Mouse (Mus musculus): Measurements from ENCODE around the gene Rfxank. TPM values are rescaled to one million over a fixed set of nuclear protein-coding genes. Genes with fewer than 3 reads are reported as not detected.

Gene Rfxank
- polyA plus RNA-seq (2014; fragmentation: Nextera tagmentation; extraction: Ambion mirVana): 6.7 and 7.5 TPM in 2 replicates

DNA sequence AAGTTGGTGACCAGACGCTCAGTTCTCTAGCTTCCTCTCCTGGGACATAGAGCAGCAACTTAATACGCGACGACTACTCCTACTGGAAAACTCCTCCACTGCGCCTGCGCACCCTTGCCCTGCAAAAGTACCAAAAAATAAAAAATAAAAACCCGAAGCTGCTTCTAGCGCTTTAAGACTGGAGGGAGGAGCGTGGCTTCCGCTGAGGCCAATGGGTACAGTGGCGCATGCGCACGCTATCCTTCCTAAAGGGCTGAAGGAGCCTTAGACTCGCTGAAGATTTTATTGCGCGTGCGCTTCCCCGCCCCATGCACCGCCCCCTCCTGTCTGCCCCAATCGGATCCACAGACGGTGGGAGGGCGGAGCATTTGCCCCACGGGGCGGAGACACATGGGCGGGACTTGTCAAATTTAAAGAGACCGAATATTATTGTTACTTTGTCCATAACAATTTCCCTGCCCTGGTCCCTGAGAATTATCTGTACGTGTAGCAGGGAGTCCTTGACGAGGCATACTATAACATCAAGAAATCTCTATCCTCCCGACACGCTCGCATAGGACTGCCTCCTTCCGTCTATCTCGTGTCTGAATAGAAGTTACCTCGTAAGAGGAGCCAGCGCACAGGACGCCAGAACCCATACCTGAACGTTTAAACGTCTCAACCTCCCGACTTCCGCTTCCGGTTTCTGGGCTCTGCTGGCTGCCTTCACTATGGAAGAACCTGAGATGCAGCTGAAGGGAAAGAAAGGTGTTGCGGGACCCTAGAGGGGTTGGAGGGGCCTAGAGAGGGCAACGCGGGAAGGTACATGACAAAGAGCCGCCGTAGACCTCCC is at the start of gene Rfxank, which contains the start of the genes Borcs8 and Mef2b:
Rfxank (minus strand) TSS at position 129 of the 832 bp plus-strand sequence.
Borcs8 (plus strand) TSS at position 474 of the 832 bp plus-strand sequence.
Mef2b (plus strand) TSS at position 686 of the 832 bp plus-strand sequence.
- peaks cover 37% of the 10 kb centered on the region for H3K36me3 ChIP-seq (ENCODE audit: control insufficient read depth, insufficient read depth, low read length)
- WGBS: under 1% methylated on average over 46 of the region's 46 CpGs

DNA sequence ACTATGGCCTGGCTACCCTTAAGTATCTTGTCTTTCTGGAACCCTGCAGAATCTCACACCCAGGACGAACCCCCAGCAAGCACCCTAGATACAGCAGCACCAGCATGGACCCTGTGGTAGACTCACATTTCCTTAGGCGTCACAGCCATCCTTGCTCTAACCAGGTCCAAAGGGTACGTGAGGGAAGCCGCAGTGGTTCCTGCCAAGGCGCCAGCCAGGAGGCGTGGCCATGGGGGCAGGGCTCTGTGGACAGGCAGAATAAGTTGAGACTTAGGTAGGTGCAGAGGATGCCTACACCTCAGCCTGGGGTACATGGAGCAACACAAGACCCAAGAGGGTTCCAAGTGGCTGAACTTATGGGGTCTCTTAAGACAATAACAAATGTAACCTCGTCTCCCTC is 49.8 kb upstream of the Rfxank start:
- H3K4me3 ChIP-seq (replicated peaks; ENCODE audit: low read depth, low read length): no peak overlapping the region
- WGBS: 70% methylated on average over 7 of the region's 7 CpGs
- peaks cover 3% of the 10 kb centered on the region; the same call in 1 of the 2 replicates for H3K36me3 ChIP-seq (ENCODE audit: control insufficient read depth, insufficient read depth, low read length)
- no peak for DNase-seq
- H3K27me3 ChIP-seq (ENCODE audit: control insufficient read depth, insufficient read depth, low read length): no peaks in the 10 kb centered on the region
- ATAC-seq (ENCODE audit: low FRiP score, low TSS enrichment): no peak
- H3K9me3 ChIP-seq (ENCODE audit: control insufficient read depth, low read length): no peaks in the 10 kb centered on the region
- no peak overlapping the region for H3K4me2 ChIP-seq (ENCODE audit: low read length)
- H3K27ac ChIP-seq (replicated peaks; ENCODE audit: low read depth, low read length): no peak overlapping the region
- H3K9ac ChIP-seq (replicated peaks; ENCODE audit: low read length): no peak overlapping the region
- no peaks in the 10 kb centered on the region for H3K4me1 ChIP-seq (ENCODE audit: control insufficient read depth, insufficient read depth, low read length)

More for the DNA sequence above, at the start of gene Rfxank, which contains the start of the genes Borcs8 and Mef2b:
- Histone ChIP-seq H3K27me3 (ENCODE audit: control insufficient read depth, insufficient read depth, low read length) (no peaks in the 10 kb centered on the region), H3K4me1 (ENCODE audit: control insufficient read depth, insufficient read depth, low read length) (peaks cover 19% of the 10 kb centered on the region), H3K9ac (replicated peaks; ENCODE audit: low read length) (peak within 1 kb of the TSS; percentile 68), H3K9me3 (ENCODE audit: control insufficient read depth, low read length) (no peaks in the 10 kb centered on the region), H3K27ac (replicated peaks; ENCODE audit: low read depth, low read length) (peak within 1 kb of the TSS; percentile 62), H3K4me3 (replicated peaks; ENCODE audit: low read depth, low read length) (peak within 1 kb of the TSS; percentile 55), H3K4me2 (ENCODE audit: low read length) (peak within 1 kb of the TSS; percentile 66)
- ATAC-seq (ENCODE audit: low FRiP score, low TSS enrichment): peak; percentile 97
- peak; percentile 100 for DNase-seq

DNA sequence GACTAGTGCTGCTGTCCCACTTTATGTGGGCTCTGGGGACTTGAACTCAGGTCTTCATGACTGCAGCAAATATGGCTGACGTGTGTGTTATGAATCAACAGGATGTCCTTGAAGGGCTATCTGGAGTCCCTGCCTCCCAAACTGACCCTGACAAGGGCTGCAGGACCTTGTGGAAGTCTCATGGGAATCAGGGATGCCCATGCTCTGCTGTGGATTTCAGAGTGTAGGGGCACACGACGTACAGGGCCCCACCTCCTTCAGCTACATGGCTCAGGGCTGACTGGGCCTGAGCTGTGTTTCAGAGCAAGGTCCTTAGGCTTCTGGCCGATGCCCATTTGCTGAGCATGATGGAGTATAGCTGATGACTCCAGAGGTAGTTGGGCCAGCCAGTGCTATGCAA is 44.2 kb upstream of the Rfxank start:
- DNase-seq (no peak), ATAC-seq (ENCODE audit: low FRiP score, low TSS enrichment) (no peak)
- H3K4me2 ChIP-seq (ENCODE audit: low read length): no peak overlapping the region
- no peaks in the 10 kb centered on the region for H3K9me3 ChIP-seq (ENCODE audit: control insufficient read depth, low read length)
- H3K9ac ChIP-seq (replicated peaks; ENCODE audit: low read length): no peak overlapping the region
- no peaks in the 10 kb centered on the region for H3K27me3 ChIP-seq (ENCODE audit: control insufficient read depth, insufficient read depth, low read length)
- H3K4me3 ChIP-seq (replicated peaks; ENCODE audit: low read depth, low read length): no peak overlapping the region
- no peak overlapping the region for H3K27ac ChIP-seq (replicated peaks; ENCODE audit: low read depth, low read length)
- 84% methylated on average over 4 of the region's 4 CpGs for WGBS
- H3K4me1 ChIP-seq (ENCODE audit: control insufficient read depth, insufficient read depth, low read length): no peaks in the 10 kb centered on the region
- peaks cover 40% of the 10 kb centered on the region for H3K36me3 ChIP-seq (ENCODE audit: control insufficient read depth, insufficient read depth, low read length)

DNA sequence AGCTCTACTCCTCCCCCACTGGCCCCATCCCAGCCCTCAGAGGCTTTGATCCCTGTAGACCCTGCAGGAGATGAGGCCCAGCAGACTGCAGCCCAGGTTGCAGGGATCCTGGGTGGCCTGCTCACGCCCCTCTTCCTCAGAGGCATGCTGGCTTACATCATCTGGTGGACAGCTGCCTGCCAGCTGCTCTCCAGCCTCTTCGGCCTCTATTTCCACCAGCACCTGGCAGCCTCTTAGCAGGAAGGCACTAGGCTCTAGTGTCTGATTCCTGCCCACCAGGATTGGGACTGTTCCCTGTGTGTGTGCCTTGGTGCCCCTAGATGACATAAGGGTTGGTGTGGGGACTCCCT is 42.9 kb upstream of the Rfxank start:
- no peaks in the 10 kb centered on the region for H3K27me3 ChIP-seq (ENCODE audit: control insufficient read depth, insufficient read depth, low read length)
- H3K9me3 ChIP-seq (ENCODE audit: control insufficient read depth, low read length): no peaks in the 10 kb centered on the region
- DNase-seq (no peak), ATAC-seq (ENCODE audit: low FRiP score, low TSS enrichment) (no peak)
- 77% methylated on average over 2 of the region's 2 CpGs for WGBS
- H3K27ac ChIP-seq (replicated peaks; ENCODE audit: low read depth, low read length): no peak overlapping the region
- peaks cover 50% of the 10 kb centered on the region for H3K36me3 ChIP-seq (ENCODE audit: control insufficient read depth, insufficient read depth, low read length)
- no peak overlapping the region for H3K9ac ChIP-seq (replicated peaks; ENCODE audit: low read length)
- no peak overlapping the region for H3K4me2 ChIP-seq (ENCODE audit: low read length)
- no peaks in the 10 kb centered on the region for H3K4me1 ChIP-seq (ENCODE audit: control insufficient read depth, insufficient read depth, low read length)
- no peak overlapping the region for H3K4me3 ChIP-seq (replicated peaks; ENCODE audit: low read depth, low read length)

DNA sequence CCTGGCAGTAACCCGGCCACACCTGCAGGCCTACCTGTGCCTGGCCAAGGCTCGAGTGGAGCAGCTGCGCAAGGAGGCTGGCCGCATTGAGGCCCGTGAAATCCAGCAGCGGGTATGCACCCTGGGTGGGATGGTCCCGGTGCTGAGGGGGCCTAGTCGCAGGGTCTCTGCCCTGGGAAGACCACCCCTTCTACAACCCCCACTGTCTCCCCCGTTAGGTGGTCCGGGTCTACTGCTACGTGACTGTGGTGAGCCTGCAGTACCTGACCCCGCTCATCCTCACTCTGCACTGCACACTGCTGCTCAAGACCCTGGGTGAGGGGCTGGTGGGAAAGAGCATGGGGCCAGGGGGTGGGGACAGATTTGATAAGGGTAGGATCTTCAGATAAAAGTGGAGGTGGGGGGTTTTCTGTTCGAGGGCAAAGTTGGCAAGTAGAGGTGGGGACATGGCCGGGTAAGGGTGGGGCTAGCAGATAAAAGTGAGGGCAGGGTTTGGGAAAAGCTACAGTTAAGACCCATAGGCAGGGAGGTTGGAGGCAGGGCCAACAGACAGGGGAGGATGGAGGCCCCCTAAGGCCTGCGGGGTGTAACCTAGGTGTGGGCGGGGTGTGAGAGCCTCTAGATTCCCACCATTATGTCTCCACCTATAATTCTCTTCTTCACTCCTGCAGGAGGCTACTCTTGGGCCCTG is 42.4 kb upstream of the Rfxank start:
- ATAC-seq (ENCODE audit: low FRiP score, low TSS enrichment): no peak
- Histone ChIP-seq H3K9ac (replicated peaks; ENCODE audit: low read length) (no peak overlapping the region), H3K36me3 (ENCODE audit: control insufficient read depth, insufficient read depth, low read length) (peaks cover 53% of the 10 kb centered on the region)

DNA sequence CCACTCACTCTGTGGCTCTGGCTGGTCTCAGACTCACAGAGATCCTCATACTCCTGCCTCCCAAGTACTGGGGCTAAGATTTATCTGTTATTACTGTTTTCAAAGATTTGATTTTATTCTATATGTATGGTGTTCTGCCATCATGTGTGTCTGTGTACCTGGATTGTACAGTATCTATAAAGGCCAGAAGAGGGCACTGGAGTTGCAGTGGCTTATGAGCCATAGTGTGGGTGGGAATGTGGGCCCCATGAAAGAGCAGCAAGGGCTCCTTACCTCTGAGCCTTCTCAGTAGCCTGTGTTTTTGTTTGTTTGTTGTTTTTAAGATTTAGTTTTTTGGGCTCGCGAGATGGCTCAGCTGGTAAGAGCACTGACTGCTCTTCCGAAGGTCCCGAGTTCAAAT is 40.1 kb upstream of the Rfxank start:
- Histone ChIP-seq H3K36me3 (ENCODE audit: control insufficient read depth, insufficient read depth, low read length) (peaks cover 53% of the 10 kb centered on the region), H3K4me1 (ENCODE audit: control insufficient read depth, insufficient read depth, low read length) (no peaks in the 10 kb centered on the region), H3K27ac (replicated peaks; ENCODE audit: low read depth, low read length) (no peak overlapping the region), H3K27me3 (ENCODE audit: control insufficient read depth, insufficient read depth, low read length) (no peaks in the 10 kb centered on the region), H3K9ac (replicated peaks; ENCODE audit: low read length) (no peak overlapping the region), H3K4me2 (ENCODE audit: low read length) (no peak overlapping the region), H3K9me3 (ENCODE audit: control insufficient read depth, low read length) (no peaks in the 10 kb centered on the region), H3K4me3 (replicated peaks; ENCODE audit: low read depth, low read length) (no peak overlapping the region)
- no peak for ATAC-seq (ENCODE audit: low FRiP score, low TSS enrichment)
- WGBS: 98% methylated on average over 4 of the region's 4 CpGs
- peak; percentile 19 for DNase-seq

More for the DNA sequence above, 42.4 kb upstream of the Rfxank start:
- no peak overlapping the region for H3K27ac ChIP-seq (replicated peaks; ENCODE audit: low read depth, low read length)
- no peak for DNase-seq
- no peak overlapping the region for H3K4me2 ChIP-seq (ENCODE audit: low read length)
- no peaks in the 10 kb centered on the region for H3K9me3 ChIP-seq (ENCODE audit: control insufficient read depth, low read length)
- 92% methylated on average over 16 of the region's 16 CpGs for whole genome bisulfite sequencing
- H3K27me3 ChIP-seq (ENCODE audit: control insufficient read depth, insufficient read depth, low read length): no peaks in the 10 kb centered on the region
- H3K4me3 ChIP-seq (replicated peaks; ENCODE audit: low read depth, low read length): no peak overlapping the region
- H3K4me1 ChIP-seq (ENCODE audit: control insufficient read depth, insufficient read depth, low read length): no peaks in the 10 kb centered on the region

DNA sequence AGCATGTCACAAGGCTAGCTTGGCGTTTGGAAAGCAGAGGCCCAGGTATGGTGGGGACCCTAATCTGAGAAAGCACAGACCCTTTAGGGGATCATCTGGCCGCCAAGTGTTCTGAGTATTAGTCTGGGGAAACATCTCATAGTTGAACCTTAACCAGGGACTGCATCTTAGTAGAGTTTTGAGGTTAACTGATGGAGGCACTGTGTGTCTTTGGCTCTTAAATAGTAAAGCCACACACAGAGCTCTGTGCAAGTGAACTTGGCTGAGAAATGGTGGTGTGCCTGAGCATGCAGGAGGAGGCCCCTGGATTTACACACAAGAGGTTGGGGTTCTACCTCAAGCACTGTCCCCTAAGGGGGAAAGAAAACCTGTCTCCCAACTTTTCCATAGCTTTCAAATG is 39.3 kb upstream of the Rfxank start:
- Histone ChIP-seq H3K4me1 (ENCODE audit: control insufficient read depth, insufficient read depth, low read length) (no peaks in the 10 kb centered on the region), H3K36me3 (ENCODE audit: control insufficient read depth, insufficient read depth, low read length) (peaks cover 47% of the 10 kb centered on the region), H3K9me3 (ENCODE audit: control insufficient read depth, low read length) (no peaks in the 10 kb centered on the region), H3K4me2 (ENCODE audit: low read length) (no peak overlapping the region), H3K27ac (replicated peaks; ENCODE audit: low read depth, low read length) (no peak overlapping the region), H3K4me3 (replicated peaks; ENCODE audit: low read depth, low read length) (no peak overlapping the region), H3K27me3 (ENCODE audit: control insufficient read depth, insufficient read depth, low read length) (no peaks in the 10 kb centered on the region), H3K9ac (replicated peaks; ENCODE audit: low read length) (no peak overlapping the region)
- ATAC-seq (ENCODE audit: low FRiP score, low TSS enrichment) (no peak), DNase-seq (no peak)
- 88% methylated on average over 2 of the region's 2 CpGs for whole genome bisulfite sequencing

DNA sequence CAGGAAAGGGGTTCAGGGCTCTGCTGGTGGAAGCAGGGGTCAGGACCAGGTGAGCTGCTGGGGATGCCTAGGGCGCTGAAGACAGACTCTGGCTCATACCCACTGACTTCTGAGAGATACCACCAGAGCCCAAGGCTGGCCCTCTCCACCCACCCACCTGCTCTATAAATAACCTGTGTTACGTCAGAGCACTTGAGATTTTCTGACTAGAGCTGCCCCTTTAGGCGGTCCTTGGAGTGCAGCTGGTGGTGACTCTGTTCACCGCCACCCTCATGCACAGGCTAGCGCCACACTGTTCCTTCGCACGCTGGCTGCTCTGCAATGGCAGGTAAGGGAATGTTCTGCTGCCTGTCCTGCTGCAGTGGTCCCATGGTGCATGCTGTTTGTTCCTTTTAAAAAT is 35.1 kb upstream of the Rfxank start:
- Histone ChIP-seq H3K27ac (replicated peaks; ENCODE audit: low read depth, low read length) (no peak overlapping the region), H3K27me3 (ENCODE audit: control insufficient read depth, insufficient read depth, low read length) (no peaks in the 10 kb centered on the region), H3K36me3 (ENCODE audit: control insufficient read depth, insufficient read depth, low read length) (peaks cover 21% of the 10 kb centered on the region), H3K4me3 (replicated peaks; ENCODE audit: low read depth, low read length) (no peak overlapping the region), H3K9ac (replicated peaks; ENCODE audit: low read length) (no peak overlapping the region), H3K4me2 (ENCODE audit: low read length) (no peak overlapping the region), H3K9me3 (ENCODE audit: control insufficient read depth, low read length) (no peaks in the 10 kb centered on the region), H3K4me1 (ENCODE audit: control insufficient read depth, insufficient read depth, low read length) (peaks cover 8% of the 10 kb centered on the region; the same call in 1 of the 2 replicates)
- WGBS: 92% methylated on average over 7 of the region's 7 CpGs
- DNase-seq (no peak), ATAC-seq (ENCODE audit: low FRiP score, low TSS enrichment) (no peak)

Measured in midbrain, embryonic 14.5 days (tissue).